Mouse (Mus musculus) heart, postnatal 25 days (tissue): Measurements from ENCODE around the gene Cog1. TPM values are rescaled to one million over a fixed set of nuclear protein-coding genes. Genes with fewer than 3 reads are reported as not detected.
A peak's percentile ranks its signal among the peaks of the same experiment; 100 is the strongest.
"Not testable (repeated sequence)": the region's sequence is repeated elsewhere in the genome, so short reads cannot be mapped to it uniquely, and the experiment has no call there.

Experiments used
- DNase-seq: peaks from one replicate; pipeline ENCODE4 v3.0.0; 2022; ENCODE audit warnings: low spot score
- intact Hi-C: fragments of 180-260 bp; cut with DNase I; formaldehyde crosslinking; loops from one replicate; pipeline ENCODE4 v1.15.1; 2025
- total RNA-seq, 2 experiments: library from RNA; stranded (reverse); gene quantifications; 2 replicates each; pipeline ENCODE4 v1.2.3; 2021

Cog1 gene
- total RNA-seq, 2 experiments from 2014 or later, result 16.4 to 17.1 TPM

GRCm38 (mm10) chr11:113630642-113631041, 18.3 kb upstream of the Cog1 start:
- no peak for DNase-seq
- intact Hi-C loops, result no loop called here

- intact Hi-C loops, result no loop called here
- DNase-seq, result no peak
These were observed 17.7 kb upstream of the Cog1 start for GRCm38 (mm10) chr11:113631302-113631701.

GRCm38 (mm10) chr11:113631862-113632261, 17.1 kb upstream of the Cog1 start:
- no peak for DNase-seq

GRCm38 (mm10) chr11:113632303-113632702, 16.7 kb upstream of the Cog1 start:
- intact Hi-C loops, result no loop called here
- no peak for DNase-seq

More at GRCm38 (mm10) chr11:113631862-113632261, 17.1 kb upstream of the Cog1 start:
- intact Hi-C loops, result no loop called here

- DNase-seq, result no peak
- intact Hi-C loops, result no loop called here
These were observed 15.6 kb upstream of the Cog1 start for GRCm38 (mm10) chr11:113633398-113633797.

GRCm38 (mm10) chr11:113634699-113635121, 14.3 kb upstream of the Cog1 start:
- DNase-seq, result no peak
- intact Hi-C loops, result no loop called here

GRCm38 (mm10) chr11:113638680-113639079, 10.3 kb upstream of the Cog1 start:
- intact Hi-C loops, result no loop called here
- DNase-seq, result no peak

GRCm38 (mm10) chr11:113645181-113645580, 3.8 kb upstream of the Cog1 start:
- intact Hi-C loops, result no loop called here
- DNase-seq, result no peak

- peak; percentile 39 for DNase-seq
These were observed 817 bp upstream of the Cog1 start for GRCm38 (mm10) chr11:113648152-113648551.

GRCm38 (mm10) chr11:113649353-113650210, 613 bp downstream of the Cog1 start, which contains the start of gene Slc39a11:
Gene Slc39a11, minus strand, starts transcription at chr11:113650079.
- peak; percentile 29 for DNase-seq
- intact Hi-C loops, result no loop called here

More at GRCm38 (mm10) chr11:113648152-113648551, 817 bp upstream of the Cog1 start:
- intact Hi-C loops, result loop anchor here (1.0 kb wide), 2 partner anchors 34 to 164 kb away; no protein-coding TSS in a partner anchor

GRCm38 (mm10) chr11:113651206-113651906, 2.4 kb downstream of the Cog1 start:
- no peak for DNase-seq
- intact Hi-C loops, result no loop called here

- intact Hi-C loops, result no loop called here
- no peak for DNase-seq
These were observed 2.9 kb downstream of the Cog1 start for GRCm38 (mm10) chr11:113651907-113652273.

GRCm38 (mm10) chr11:113652516-113652915, 3.5 kb downstream of the Cog1 start:
- intact Hi-C loops, result no loop called here
- DNase-seq, result no peak

GRCm38 (mm10) chr11:113654105-113654504, 5.1 kb downstream of the Cog1 start:
- intact Hi-C loops, result no loop called here
- no peak for DNase-seq

- DNase-seq, result no peak
- intact Hi-C loops, result no loop called here
These were observed 5.7 kb downstream of the Cog1 start for GRCm38 (mm10) chr11:113654561-113655270.

GRCm38 (mm10) chr11:113656511-113656932, 7.6 kb downstream of the Cog1 start:
- no peak for DNase-seq
- intact Hi-C loops, result no loop called here

- intact Hi-C loops, result no loop called here
These were observed 8.3 kb downstream of the Cog1 start for GRCm38 (mm10) chr11:113657221-113657620.

GRCm38 (mm10) chr11:113658319-113658718, 9.3 kb downstream of the Cog1 start:
- intact Hi-C loops, result no loop called here
- no peak for DNase-seq

More at GRCm38 (mm10) chr11:113657221-113657620, 8.3 kb downstream of the Cog1 start:
- no peak for DNase-seq

GRCm38 (mm10) chr11:113658763-113659162, 9.8 kb downstream of the Cog1 start:
- intact Hi-C loops, result no loop called here
- DNase-seq, result no peak

- DNase-seq, intact Hi-C loops: not testable (repeated sequence)
These were observed 11.2 kb downstream of the Cog1 start for GRCm38 (mm10) chr11:113660213-113660612.
